Mouse (Mus musculus) heart, postnatal 25 days (tissue): ENCODE measurements around the gene Deaf1. TPM values are rescaled to one million over a fixed set of nuclear protein-coding genes. Genes with fewer than 3 reads are reported as not detected.

Experiments
- DNase-seq: peaks from one replicate; pipeline ENCODE4 v3.0.0; 2022; ENCODE audit warnings: low spot score
- intact Hi-C: fragments of 180-260 bp; cut with DNase I; formaldehyde crosslinking; loops from one replicate; pipeline ENCODE4 v1.15.1; 2025
- total RNA-seq, 2 experiments: library from RNA; stranded (reverse); gene quantifications; 2 replicates each; pipeline ENCODE4 v1.2.3; 2021

Gene Deaf1
- 10 to 100 TPM; 16.4 to 17.1 TPM for total RNA-seq

- intact Hi-C loops = loop anchor here (5.0 kb wide), 1 partner anchor 60 kb away; the partner anchor contains the start of gene Irf7
- DNase-seq = peak; percentile 97
These were observed at the start of gene Deaf1, which contains the start of gene Tmem80 for GRCm38 (mm10) chr7:141327469-141328372. Gene Deaf1 (minus strand): TSS chr7:141327690. Gene Tmem80 (plus strand): TSS chr7:141327739.

- DNase-seq = no peak
- intact Hi-C loops = no loop called here
These were observed 46.9 kb upstream of the Deaf1 start for GRCm38 (mm10) chr7:141374399-141374798.

- intact Hi-C loops = no loop called here
- DNase-seq = no peak
These were observed 46.1 kb upstream of the Deaf1 start for GRCm38 (mm10) chr7:141373611-141374010.

- DNase-seq = no peak
These were observed 44.6 kb upstream of the Deaf1 start for GRCm38 (mm10) chr7:141371942-141372595.

GRCm38 (mm10) chr7:141369918-141370317 is 42.4 kb upstream of the Deaf1 start:
- no peak for DNase-seq
- intact Hi-C loops = loop anchor here (10.0 kb wide), 1 partner anchor 275 kb away; no protein-coding TSS in a partner anchor

More at GRCm38 (mm10) chr7:141371942-141372595, 44.6 kb upstream of the Deaf1 start:
- intact Hi-C loops = no loop called here

GRCm38 (mm10) chr7:141367358-141367757 is 39.9 kb upstream of the Deaf1 start:
- intact Hi-C loops = loop anchor here (10.0 kb wide), 1 partner anchor 273 kb away; no protein-coding TSS in a partner anchor
- no peak for DNase-seq

- intact Hi-C loops = loop anchor here (10.0 kb wide), 1 partner anchor 270 kb away; no protein-coding TSS in a partner anchor
- DNase-seq = no peak
These were observed 37.6 kb upstream of the Deaf1 start for GRCm38 (mm10) chr7:141365049-141365445.

GRCm38 (mm10) chr7:141364349-141365048 is 37.0 kb upstream of the Deaf1 start:
- intact Hi-C loops = loop anchor here (5.0 to 10.0 kb wide), 2 partner anchors 102 to 270 kb away; no protein-coding TSS in a partner anchor
- no peak for DNase-seq

- intact Hi-C loops = loop anchor here (1.0 to 10.0 kb wide), 3 partner anchors 101 to 269 kb away; no protein-coding TSS in a partner anchor
- DNase-seq = no peak
These were observed 36.2 kb upstream of the Deaf1 start for GRCm38 (mm10) chr7:141363752-141364125.

GRCm38 (mm10) chr7:141363106-141363751 is 35.7 kb upstream of the Deaf1 start:
- intact Hi-C loops = loop anchor here (1.0 to 10.0 kb wide), 3 partner anchors 101 to 268 kb away; no protein-coding TSS in a partner anchor
- DNase-seq = no peak

GRCm38 (mm10) chr7:141361510-141361909 is 34.0 kb upstream of the Deaf1 start:
- intact Hi-C loops = loop anchor here (5.0 to 10.0 kb wide), 2 partner anchors 99 to 267 kb away; no protein-coding TSS in a partner anchor
- no peak for DNase-seq

- intact Hi-C loops = no loop called here
- no peak for DNase-seq
These were observed 29.5 kb upstream of the Deaf1 start for GRCm38 (mm10) chr7:141356971-141357370.

- intact Hi-C loops = no loop called here
- no peak for DNase-seq
These were observed 28.3 kb upstream of the Deaf1 start for GRCm38 (mm10) chr7:141355626-141356326.

- DNase-seq = no peak
- intact Hi-C loops = no loop called here
These were observed 27.6 kb upstream of the Deaf1 start for GRCm38 (mm10) chr7:141355051-141355450.

- no peak for DNase-seq
- intact Hi-C loops = no loop called here
These were observed 23.6 kb upstream of the Deaf1 start for GRCm38 (mm10) chr7:141351061-141351460.

GRCm38 (mm10) chr7:141344787-141345186 is 17.3 kb upstream of the Deaf1 start:
- no peak for DNase-seq
- intact Hi-C loops = no loop called here

GRCm38 (mm10) chr7:141343696-141344095 is 16.2 kb upstream of the Deaf1 start:
- intact Hi-C loops = no loop called here
- DNase-seq = no peak

GRCm38 (mm10) chr7:141343230-141343629 is 15.7 kb upstream of the Deaf1 start:
- intact Hi-C loops = no loop called here
- no peak for DNase-seq
